Mouse (Mus musculus) embryo, embryonic 9.5 days (tissue): Measurements from ENCODE around the gene Cd2.

Experiments used
- DNase-seq: peaks from one replicate; pipeline ENCODE4 v3.0.0-alpha.2; 2017; ENCODE audit errors: extremely low spot score

Cd2 gene

DNA sequence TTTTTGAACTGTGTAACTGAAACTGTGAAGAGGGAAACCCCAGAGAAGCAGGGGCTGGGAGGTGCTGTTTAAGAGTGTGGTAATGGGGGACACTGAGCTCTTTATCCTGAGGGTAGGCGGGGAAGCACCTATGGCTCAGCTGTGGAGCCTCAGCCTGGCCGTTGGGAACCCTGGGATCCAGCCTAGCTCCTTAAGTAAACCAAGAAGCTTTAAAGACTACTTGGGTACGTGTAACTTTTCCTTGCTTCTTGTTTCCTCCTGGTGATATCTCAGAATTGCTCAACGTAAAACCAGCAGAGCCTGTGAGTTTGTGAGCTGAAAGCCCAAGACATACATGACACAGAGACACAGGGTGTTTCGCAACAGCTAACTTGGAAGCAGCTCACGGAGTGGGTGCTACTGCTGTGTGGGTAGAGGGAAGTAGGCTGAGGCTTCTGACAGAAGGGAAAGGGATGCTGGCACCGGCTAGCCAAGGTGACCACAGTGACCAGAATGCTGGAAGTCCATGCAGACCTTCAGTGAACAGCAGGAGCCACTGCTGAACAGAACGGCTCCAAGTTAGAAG is 5.9 kb upstream of the Cd2 start:
- DNase-seq, result no peak

DNA sequence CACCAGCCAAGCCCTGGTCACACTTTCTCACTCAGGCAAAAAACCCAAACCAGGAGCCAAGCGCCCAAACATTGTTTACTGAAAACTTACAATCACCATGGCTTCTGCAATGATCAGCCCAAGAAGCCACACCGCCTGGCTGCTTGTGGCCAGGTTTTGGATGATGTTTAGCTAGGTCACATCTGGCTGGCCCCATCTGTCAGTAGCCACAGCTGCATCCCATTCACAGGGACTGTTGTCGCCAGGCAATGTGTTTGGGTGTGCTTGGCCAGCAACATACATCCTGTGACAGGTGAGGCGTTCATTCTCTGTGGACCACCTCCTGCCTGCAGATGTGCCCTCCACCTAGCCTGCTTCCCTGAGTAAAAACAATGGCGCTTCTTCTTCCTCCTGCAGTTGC is 4.9 kb upstream of the Cd2 start:
- DNase-seq, result no peak

DNA sequence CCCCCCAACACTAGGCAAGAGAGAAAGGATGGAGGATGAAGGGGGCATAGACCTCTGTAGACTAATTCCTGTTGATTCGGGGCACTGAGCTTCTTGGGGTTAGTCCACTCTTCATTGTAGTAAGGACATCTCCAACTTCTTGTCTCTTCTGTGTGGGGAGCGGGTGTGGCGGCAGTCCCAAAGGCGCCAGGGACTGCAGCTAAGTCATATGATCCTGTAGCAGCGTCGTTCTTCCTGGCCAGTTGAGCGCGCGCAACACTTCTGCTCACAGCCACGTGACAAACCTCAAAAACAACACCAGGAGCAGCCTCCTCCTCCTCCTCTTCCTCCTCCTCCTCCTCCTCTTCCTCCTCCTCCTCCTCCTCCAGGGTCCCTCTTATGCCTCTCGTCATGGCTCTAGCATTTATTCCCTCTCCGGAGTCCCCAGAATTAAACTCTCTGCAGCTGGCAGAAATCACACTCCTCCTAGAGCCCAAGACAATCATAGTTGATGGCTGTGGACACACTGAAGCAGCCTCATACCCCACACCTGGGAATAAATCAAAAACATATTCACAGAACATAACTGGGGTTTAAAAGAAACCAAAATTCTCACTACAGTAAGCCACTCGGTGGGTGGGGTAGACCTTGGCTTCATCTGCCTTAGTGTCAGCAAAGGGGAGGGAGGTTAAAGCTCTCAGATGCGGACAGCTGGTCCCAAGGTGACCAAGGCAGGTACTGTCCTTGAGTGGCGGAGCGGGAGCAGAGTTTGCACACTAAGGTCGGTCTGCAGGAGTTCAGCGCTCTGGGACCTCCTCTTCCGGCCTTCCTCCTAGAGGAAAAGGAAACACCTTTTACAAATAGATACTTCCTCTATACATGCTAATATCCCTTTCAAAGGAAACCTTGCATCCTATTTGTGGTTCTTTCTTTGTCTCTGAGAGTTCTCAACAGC is 3.1 kb upstream of the Cd2 start:
- DNase-seq, result no peak

DNA sequence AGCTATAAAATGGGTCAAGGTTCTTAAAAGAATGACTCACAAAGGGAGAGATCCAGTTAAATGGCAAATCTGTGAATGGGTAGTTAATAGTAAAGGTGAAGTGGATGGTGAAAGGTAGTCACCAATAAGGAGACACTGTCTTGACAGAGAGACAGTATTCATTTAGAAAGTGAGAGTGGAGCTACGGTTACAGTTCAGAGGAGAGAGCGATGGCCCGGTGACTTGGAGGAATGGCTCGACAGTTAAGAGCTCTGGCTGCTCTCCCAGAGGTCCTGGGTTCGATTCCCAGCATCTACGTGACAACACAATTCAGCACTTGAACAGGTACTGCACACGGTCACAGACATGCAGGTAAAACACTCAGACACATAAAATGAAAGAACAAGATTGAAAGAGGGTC is 2.3 kb upstream of the Cd2 start:
- DNase-seq, result no peak

DNA sequence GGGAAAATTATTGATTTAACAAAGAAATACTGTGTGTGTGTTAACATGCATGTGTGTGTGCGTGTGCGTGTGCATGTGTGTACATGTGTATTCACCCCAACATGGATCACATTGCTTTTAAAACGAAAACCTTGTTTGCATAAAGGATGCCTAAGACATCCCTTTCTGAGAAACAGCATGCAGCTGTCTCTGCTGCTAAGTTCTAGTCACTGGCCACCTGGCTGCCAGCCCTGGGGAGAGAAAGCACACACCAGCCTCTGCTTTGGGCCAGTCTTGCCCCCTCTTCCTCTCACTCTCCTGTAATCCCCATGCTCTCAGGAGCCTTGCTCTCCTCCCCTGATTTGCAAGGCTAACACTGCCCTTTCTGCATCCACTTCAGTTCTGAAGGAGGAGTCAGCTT is 1.7 kb upstream of the Cd2 start:
- no peak for DNase-seq

DNA sequence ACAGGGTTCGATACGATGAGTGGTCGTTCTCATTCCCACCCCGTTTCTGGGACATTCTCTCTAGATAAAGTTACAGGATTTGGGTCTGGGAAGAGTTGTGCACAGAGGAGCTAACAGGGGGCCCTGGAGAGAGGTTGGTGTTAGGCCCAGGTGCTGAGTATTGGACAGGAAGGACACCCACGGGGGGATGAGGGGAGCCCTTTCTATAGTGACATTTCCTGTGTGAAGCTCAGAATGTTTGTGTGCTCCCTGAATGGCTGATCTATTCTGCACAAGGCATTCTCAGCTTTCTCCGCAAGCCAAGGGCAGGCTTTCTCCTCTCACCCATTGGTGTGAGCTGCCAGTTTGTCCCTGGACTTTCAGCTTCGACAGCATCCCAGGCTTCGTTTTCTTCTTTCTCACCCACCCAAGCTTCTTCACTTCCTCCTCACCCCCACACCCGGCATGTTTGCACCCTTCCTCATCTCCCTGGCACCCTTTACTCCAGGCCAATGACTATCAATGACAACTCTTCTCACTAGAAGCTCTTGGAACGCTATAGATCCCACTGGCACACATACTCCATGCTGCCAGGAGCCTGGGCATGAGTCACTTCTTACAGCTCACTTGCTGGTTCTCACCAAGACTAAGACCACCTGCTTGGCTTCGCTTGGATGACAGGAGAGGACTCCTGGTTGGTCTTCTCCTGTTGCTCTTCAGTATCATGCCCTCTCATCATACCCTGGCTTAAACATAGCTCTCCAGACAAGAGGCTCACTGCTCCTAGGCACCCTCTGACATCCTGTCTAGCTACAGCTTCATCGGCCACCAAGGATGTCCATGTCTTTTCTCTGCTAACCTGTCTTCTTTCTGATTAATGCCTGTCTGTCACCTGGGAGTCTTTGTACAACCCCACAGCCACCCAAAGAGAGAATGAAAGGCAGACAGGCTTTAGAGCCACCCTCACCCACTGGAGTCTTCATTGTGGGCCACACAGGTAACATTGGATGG is 1.1 kb downstream of the Cd2 start:
- no peak for DNase-seq

DNA sequence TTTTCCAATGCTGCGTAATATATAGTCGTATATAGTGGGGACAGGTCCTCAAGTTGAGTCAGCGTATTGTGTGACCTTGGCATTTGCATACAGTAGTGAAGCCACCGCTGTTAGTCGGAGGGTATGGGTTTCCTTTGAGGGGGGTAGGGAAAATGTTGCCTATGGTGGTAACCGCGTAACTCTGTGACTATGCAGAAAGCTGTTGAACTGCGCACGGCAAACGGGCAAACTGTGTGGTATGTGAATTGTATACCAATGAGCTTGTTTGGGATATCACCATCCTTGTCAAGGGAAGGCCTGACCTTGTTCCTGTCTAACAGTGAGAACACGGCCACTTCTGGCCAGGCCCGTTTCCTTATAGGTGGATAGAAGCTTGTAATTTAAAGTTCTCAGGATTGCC is 1.9 kb downstream of the Cd2 start:
- no peak for DNase-seq

DNA sequence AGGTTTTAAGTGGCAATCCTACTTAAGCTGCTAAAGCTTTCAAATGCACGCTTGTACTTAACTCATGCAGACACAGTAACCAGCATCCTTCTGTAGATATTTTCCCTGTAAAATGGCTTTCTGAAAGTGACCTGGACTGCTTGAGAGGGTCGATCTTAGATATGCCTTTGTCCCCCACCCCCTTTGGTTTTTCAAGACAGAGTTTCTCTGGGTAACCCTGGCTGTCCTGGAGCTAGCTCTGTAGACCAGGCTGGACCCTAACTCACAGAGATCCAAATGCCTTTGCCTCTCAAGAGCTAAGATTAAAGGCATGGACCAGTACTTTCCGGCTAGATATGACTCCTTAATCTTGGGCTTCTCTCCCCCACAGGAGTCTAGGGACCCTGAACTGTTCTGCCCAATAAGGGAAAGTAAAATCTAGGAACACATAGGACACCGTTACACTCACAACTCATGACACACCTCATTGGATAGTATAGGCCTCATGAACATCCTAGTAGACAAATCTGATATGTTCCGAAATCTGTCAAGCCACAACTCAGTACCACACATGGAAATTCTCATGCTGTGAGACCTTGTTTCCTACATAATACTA is 2.6 kb downstream of the Cd2 start:
- no peak for DNase-seq

DNA sequence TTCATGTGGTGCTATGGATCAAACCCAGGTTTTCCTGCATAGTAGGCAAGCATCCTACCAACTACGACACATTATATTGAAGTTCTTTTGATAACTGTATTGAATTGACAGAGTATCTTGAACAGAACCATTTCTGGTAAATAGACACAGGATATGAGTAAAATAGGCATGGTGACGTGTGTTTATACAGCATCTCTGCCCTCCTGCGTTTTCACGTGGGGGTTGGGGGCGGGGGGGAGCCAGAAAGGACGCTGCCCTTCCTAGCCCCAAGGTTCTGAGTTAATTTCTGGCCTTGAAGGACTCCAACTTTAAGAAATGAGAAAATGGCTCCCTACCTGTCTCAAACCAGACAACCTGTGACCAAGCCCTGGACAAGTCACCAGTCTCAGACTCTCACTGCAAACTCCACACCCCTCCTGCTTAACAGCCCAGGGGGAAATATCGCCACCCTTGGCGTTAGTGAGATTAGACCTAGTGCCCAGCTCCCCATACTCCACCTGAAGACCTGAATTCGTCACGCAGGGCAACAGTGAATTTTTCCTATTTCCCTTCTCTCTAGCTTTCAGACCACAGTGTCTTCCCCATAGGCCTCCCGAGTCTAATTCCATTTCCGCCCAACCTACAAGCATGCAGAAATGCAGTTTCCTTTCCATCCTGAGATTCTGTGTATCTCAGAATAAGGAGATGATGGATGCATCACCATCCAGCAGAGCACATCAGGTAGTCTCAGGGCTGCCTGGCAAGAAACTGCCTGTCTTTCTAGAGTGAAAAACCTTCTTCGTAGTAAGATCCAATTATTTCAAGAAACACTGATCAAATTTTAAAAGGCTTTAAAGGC is 3.7 kb downstream of the Cd2 start:
- DNase-seq, result no peak

DNA sequence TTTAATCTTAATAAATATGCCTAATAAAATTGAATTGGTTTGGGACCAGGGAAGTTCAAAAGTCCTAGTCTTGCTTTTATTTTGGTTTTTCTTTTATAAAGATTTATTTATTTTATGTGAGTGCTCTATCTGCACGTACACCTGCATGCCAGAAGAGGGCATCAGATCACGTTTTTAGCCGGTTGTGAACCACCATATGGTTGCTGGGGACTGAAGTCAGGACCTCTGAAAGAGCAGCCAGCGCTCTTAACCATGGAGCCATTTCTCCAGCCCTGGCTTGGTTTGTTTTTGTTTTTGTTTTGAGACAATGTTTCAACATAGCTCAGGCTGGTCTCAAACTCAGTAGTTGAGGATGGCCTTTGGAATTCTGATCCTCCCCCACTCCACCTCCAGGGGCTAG is 4.3 kb downstream of the Cd2 start:
- DNase-seq, result no peak

DNA sequence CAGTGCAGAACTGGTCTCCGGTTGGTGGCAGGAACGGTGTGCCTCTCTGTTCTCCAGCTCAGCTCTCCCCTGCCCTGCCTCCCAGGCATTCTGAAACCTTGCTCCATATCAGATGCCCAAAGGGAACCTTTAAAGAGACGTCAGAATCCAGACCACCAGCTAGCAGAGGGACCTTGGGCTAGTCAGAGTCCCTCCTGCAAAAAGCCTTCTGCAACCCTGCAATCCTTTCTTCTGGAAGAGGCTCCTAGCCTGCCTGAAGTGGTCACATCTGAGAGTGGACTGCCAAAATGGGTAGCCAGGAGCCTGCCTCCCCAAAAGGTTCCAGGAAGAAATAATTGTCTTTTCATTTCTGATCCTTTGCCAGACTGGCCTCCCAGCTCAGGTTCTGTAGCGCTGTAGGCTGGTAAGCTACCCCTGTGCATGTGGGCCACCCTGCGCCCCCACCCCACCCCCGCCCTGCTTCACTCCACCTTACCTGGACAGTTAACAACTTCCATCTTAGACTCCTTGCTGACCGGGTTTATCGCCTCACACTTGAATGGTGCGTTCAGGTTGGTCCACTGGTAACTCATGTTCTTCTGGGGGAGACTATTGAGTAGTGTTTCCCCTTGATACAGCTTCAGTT is 5.1 kb downstream of the Cd2 start:
- no peak for DNase-seq

DNA sequence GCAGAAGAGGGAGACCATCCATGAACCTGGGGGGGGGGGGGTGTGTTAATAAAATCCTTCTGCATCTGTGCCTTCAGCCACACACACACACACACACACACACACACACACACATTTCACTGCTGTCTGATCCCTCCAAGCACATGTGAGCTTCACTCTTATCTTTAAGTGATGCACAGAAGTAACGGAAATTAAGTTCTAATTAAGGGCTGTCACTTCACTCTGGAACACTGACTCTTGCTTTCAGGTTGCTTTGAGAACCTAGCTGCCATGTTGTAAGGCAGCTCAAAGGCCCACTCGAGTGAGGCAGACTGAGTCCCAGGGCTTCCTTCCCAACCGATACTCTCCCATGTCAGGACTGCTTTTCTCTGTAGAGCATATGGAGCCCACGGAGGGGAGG is 5.9 kb downstream of the Cd2 start:
- DNase-seq, result no peak

DNA sequence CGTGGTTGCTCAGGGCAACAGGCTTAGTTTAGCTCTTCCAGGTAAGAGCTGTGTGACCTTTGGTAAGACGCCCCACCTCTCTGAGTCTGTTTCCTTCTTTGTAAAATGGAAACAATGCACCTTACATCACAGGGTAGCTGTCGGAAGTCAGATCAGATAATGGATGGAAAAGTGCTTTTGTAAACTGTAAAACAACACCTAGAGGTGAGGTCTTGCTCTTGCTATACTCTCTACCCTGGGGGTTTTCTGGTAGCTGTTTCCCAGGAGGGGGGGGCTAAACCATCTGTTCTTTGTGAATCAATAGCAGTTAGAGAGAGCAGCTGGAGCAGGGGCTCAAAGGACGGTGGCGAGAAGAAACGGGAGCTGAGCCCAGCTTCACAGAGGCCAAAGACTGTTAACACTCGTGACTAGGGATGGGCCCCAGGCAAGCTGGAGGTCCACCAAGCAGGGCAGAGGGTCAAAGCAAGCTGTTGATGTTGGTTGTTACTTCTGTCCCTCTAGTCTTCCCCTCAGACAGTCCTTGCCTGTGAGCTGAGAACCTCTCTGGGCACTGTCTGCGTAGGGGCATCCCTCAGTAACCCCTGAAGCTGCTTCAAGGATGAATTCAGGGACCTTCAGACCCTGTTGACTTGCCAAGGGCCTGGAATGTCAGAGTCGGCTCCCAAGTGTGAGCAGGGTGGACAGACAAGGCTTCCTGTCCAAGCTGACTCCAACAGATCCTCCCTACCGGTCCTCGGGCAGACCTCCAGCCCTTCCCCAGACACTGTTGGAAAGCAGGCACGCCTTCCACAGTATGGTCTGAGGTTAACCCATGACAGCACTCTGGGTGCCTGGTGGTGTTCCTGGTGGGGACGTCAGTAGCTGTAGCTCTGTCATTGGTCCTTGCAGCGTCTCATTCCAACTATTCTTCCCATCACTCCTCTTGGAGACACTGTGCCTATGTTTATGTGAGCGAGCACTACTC is 7.1 kb downstream of the Cd2 start:
- DNase-seq, result no peak

DNA sequence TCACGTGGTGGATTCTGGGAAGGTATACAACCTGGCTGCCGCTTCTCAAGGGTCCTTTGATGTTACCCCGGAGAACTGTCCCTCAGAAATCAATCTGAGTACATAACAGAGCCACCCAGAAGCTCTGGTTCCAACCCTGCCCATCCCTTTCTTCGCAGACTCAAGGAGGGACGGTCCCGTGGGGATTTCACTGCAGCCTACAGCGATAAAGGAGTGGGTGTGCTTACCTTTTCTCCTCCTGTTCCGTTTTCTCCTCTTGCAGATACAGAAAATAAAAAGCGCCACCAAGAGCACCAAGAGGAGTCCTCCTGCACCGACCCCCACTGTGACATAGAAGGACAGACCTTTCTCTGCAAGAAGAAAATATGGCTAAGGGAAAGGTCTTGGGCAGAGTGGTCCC is 8.2 kb downstream of the Cd2 start:
- no peak for DNase-seq

DNA sequence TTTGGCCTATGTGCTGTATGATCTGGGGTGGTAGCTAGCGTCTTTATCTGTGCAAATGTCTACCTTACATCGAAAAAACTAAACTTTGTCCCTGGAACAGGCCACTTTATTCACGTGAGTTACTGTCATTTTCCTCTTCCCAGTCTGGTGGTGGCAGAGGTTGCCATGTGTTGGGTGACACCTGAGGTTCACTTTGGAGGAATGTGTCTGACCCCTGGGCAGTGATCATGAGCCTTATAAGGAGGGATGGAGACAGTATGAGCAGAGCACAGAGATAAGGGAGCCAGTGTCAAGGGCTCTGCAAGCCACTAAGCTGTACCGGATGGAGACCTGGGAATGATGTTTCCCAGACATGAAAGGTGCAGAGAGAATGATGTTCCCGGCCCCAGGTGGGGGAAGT is 9.3 kb downstream of the Cd2 start:
- no peak for DNase-seq

DNA sequence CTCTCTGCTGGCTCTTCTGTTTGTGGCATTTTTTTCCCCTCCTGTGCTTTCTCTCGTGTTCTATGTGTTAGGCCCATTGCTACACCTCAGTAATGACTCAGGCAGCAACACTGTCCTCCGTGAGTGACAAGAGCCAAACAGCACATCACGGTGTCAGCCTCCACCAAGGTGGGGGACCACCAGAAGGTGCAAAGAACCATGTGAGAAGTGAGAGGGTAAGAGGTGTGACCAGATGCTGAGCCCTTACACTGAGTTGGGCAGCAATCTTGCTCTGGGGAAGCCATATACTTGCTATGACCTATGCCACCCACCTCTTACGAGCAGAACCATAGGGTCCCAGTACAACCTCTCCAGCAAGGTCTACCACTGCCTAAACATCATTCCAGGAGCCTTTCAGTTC is 9.9 kb downstream of the Cd2 start:
- DNase-seq, result no peak

DNA sequence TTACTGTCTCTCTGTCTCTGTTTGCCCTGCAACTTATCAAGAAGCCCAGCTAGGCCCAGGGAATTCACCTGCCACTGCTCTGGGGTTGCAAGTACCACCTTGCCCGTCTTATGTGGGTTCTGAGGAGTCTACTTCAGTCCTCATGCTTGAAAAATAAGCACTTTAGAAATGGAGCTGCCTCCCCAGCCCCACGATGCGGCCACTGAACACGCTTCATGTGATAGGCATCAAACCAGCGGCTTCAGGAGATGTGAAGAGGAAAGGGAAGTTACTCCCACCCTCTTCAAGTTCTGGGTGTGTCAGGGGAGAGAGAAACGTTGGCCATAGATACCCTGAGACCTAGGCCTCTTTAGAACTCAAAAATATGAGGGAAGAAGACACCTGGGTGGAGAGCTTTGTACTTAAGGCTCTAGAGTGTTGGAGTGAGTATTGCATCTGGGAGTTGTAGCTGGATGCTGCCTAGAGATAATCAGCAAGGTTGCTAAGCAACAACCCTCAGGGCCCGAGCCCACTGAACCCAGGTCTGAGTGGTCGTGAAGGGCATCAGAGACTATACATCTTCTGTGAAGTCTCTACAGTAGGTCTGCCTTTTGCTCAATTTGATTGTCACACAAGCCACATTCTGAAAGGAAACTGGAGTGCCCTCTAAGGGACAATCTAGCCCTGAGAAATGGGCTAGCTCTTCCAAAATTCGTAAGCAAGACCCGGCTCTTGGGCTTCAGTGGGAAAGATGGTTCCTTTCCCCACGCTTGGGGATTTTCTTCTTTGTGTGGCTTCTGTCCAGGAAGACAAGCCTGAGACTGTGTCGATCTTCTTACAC is 11.0 kb downstream of the Cd2 start:
- no peak for DNase-seq

DNA sequence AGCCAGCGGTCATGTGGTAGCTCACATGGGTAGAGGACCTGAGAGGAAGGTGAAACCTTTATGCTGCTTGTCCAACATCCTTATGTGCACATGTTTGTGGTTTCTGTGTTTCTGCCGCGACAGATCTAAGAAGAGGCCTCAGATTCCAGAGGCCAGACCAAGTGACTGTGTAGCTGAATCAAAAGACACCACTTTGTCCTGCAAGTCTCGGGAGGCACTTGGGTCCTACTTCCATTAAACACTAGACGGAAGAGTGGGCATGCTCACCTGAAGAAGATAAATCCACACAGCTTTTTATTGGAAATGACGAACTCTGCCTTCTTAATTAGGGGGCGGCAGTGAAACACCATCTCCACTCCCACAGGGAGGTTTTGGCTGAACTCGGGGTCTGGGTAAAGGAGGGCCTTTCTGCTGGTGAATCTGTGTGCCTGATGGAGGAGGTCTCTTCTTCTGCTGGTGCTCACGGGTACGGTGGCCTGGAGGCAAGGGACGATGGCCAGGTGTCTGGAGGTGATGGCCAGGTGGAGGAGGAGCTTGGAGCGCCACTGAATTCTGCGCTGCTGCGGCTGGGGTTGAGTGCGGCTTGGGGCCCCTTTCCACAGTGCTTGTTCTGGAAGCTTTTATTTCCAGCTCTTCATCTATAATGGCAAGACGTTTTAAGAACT is 12.0 kb downstream of the Cd2 start:
- DNase-seq, result no peak
